Mouse (Mus musculus): ENCODE measurements at regions not wholly inside any gene's neighbourhood (a gene's known extent, or its start where the extent isn't known, plus 50 kb on each side); places are given as distances from the start of the nearest gene placed in this dataset.
"Not testable (repeated sequence)": the region's sequence is repeated elsewhere in the genome, so short reads cannot be mapped to it uniquely, and the experiment has no call there.

DNA sequence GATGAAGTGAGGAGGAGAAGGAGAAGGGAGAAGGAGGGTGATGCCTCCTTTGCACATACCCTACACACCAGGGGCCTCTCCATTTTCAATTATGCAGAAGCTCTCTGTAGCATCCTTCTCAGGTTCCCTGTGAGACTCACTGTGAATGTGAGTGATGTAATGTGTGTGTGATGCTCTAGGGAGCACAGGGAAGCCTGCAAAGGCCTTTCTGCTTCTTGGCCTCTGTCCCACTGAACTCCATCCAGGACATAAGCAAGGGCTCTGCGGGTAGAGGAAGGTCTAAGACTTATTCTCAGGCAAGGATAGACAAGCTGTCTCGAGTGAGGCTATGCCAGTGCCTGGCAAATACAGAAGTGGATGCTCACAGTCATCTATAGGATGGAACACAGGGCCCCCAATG lies 73.0 kb upstream of the Slc1a3 start:
- H3K4me3 ChIP-seq (replicated peaks) = no peak overlapping the region

DNA sequence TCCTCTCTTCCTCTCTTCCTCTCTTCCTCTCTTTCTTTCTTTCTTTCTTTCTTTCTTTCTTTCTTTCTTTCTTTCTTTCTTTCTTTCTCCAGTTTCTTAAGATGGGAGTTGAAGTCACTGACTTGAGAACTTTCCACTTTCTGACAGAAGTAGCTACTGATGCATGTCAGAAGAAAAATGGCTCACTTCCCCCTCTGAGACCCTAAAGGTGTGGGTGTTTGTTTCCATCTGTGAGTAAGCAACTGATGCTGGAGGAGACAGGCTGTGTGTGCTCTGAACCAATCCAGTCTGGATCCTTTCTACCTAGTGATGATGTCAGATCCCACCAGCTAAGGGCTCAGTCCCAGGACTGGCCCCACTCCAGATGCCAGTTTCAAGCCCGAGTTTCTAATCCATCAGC lies 72.5 kb upstream of the Slc1a3 start:
- H3K4me1 ChIP-seq = no peaks in the 10 kb centered on the region
- no peaks in the 10 kb centered on the region for H3K27me3 ChIP-seq (replicated peaks)
- no peak overlapping the region for H3K27ac ChIP-seq
- no peak overlapping the region for H3K4me2 ChIP-seq
- H3K9me3 ChIP-seq = no peaks in the 10 kb centered on the region
- ATAC-seq (ENCODE audit: insufficient read depth, low FRiP score, low read depth) = no peak
- no peak overlapping the region for H3K9ac ChIP-seq
- no peaks in the 10 kb centered on the region for H3K36me3 ChIP-seq
- 52% methylated on average over 1 of the region's 1 CpGs for WGBS
- no peak overlapping the region for H3K4me3 ChIP-seq (replicated peaks)

More for the DNA sequence above, 73.0 kb upstream of the Slc1a3 start:
- Histone ChIP-seq H3K36me3 (no peaks in the 10 kb centered on the region), H3K4me2 (no peak overlapping the region), H3K4me1 (no peaks in the 10 kb centered on the region), H3K27me3 (replicated peaks) (no peaks in the 10 kb centered on the region), H3K9ac (no peak overlapping the region), H3K9me3 (no peaks in the 10 kb centered on the region), H3K27ac (no peak overlapping the region)
- 78% methylated on average over 2 of the region's 2 CpGs for WGBS
- no peak for ATAC-seq (ENCODE audit: insufficient read depth, low FRiP score, low read depth)

GRCm38 (mm10) chr15:8782131-8782507 lies 71.6 kb upstream of the Slc1a3 start:
- Histone ChIP-seq H3K27ac (no peak overlapping the region), H3K9me3 (no peaks in the 10 kb centered on the region), H3K4me3 (replicated peaks) (no peak overlapping the region), H3K4me1 (no peaks in the 10 kb centered on the region), H3K27me3 (replicated peaks) (no peaks in the 10 kb centered on the region), H3K4me2 (no peak overlapping the region), H3K9ac (no peak overlapping the region), H3K36me3 (no peaks in the 10 kb centered on the region)
- 74% methylated on average over 10 of the region's 10 CpGs for WGBS
- no peak for ATAC-seq (ENCODE audit: insufficient read depth, low FRiP score, low read depth)

- Histone ChIP-seq H3K36me3 (no peaks in the 10 kb centered on the region), H3K4me2 (no peak overlapping the region), H3K4me1 (no peaks in the 10 kb centered on the region), H3K27ac (no peak overlapping the region), H3K9me3 (no peaks in the 10 kb centered on the region), H3K27me3 (replicated peaks) (no peaks in the 10 kb centered on the region), H3K4me3 (replicated peaks) (no peak overlapping the region), H3K9ac (no peak overlapping the region)
- WGBS = 86% methylated on average over 28 of the region's 28 CpGs
- no peak for ATAC-seq (ENCODE audit: insufficient read depth, low FRiP score, low read depth)
Observed at GRCm38 (mm10) chr15:8781159-8782130, 70.9 kb upstream of the Slc1a3 start.

GRCm38 (mm10) chr15:8780371-8780866 lies 69.9 kb upstream of the Slc1a3 start:
- no peaks in the 10 kb centered on the region for H3K9me3 ChIP-seq
- no peaks in the 10 kb centered on the region for H3K27me3 ChIP-seq (replicated peaks)
- no peak overlapping the region for H3K27ac ChIP-seq
- H3K4me2 ChIP-seq = no peak overlapping the region
- 44% methylated on average over 5 of the region's 5 CpGs for WGBS
- H3K9ac ChIP-seq = no peak overlapping the region
- H3K4me3 ChIP-seq (replicated peaks) = no peak overlapping the region
- no peak for ATAC-seq (ENCODE audit: insufficient read depth, low FRiP score, low read depth)
- H3K4me1 ChIP-seq = no peaks in the 10 kb centered on the region
- H3K36me3 ChIP-seq = no peaks in the 10 kb centered on the region

GRCm38 (mm10) chr15:8767624-8768571 lies 57.3 kb upstream of the Slc1a3 start:
- Histone ChIP-seq H3K9ac (no peak overlapping the region), H3K27me3 (replicated peaks) (no peaks in the 10 kb centered on the region), H3K4me1 (no peaks in the 10 kb centered on the region), H3K4me3 (replicated peaks) (no peak overlapping the region), H3K27ac (no peak overlapping the region), H3K9me3 (no peaks in the 10 kb centered on the region), H3K4me2 (no peak overlapping the region), H3K36me3 (no peaks in the 10 kb centered on the region)
- ATAC-seq (ENCODE audit: insufficient read depth, low FRiP score, low read depth) = no peak
- 81% methylated on average over 16 of the region's 16 CpGs for WGBS

DNA sequence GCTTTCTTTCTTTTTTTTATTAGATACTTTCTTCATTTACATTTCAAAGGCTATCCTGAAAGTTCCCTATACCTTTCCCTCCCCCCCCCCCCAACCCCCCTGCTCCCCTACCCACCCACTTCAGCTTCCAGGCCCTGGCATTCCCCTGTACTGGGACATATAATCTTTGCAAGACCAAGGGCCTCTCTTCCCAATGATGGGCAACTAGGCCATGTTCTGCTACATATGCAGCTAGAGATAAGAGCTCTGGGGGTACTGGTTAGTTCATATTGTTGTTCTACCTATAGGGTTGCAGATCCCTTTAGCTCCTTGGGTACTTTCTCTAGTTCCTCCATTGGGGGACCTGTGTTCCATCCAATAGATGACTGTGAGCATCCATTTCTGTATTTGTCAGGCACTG lies 55.6 kb upstream of the Slc1a3 start:
- not testable (repeated sequence) for H3K9ac ChIP-seq; H3K4me3 ChIP-seq (replicated peaks); H3K4me2 ChIP-seq; ATAC-seq (ENCODE audit: insufficient read depth, low FRiP score, low read depth); H3K27ac ChIP-seq; H3K36me3 ChIP-seq; H3K9me3 ChIP-seq; H3K27me3 ChIP-seq (replicated peaks); H3K4me1 ChIP-seq

DNA sequence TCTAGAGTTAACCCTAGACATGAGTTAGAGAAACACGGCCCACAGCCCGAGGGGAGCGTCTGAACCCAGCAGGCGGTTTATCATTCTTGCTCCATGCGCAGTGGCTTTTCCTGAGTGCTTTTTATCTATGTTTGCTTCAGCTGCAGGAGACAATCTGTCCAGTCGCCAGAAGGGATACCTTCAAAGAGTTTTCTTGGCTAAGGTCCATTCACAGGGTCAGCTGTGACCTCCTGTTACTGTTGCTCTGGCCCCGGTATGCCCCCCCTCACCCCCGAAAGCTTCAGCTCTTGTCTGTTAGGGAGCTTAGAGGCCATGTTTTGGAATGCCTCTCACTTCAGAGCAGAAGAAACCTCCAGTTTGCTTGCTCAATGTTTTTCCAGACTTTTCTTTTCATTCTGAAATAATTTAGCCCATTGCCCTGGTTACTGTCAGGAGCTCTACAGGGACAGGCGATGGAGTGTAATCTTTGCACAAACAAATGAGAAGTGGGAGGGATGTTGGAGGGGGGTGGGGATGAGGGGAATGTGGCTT lies 51.2 kb upstream of the Slc1a3 start:
- H3K9me3 ChIP-seq = no peaks in the 10 kb centered on the region
- H3K4me1 ChIP-seq = 0 out of 2 replicates have a peak, but pooled peaks cover 4% of the 10 kb centered on the region
- peak; percentile 79; the same call in 1 of the 2 replicates for ATAC-seq (ENCODE audit: insufficient read depth, low FRiP score, low read depth)
- H3K36me3 ChIP-seq = no peaks in the 10 kb centered on the region
- H3K27me3 ChIP-seq (replicated peaks) = no peaks in the 10 kb centered on the region
- WGBS = 11% methylated on average over 9 of the region's 9 CpGs
- peak overlapping the region; percentile 7; the same call in 1 of the 2 replicates for H3K27ac ChIP-seq
- peak overlapping the region; percentile 29; the same call in 1 of the 2 replicates for H3K4me2 ChIP-seq
- H3K4me3 ChIP-seq (replicated peaks) = no peak overlapping the region
- no peak overlapping the region for H3K9ac ChIP-seq

DNA sequence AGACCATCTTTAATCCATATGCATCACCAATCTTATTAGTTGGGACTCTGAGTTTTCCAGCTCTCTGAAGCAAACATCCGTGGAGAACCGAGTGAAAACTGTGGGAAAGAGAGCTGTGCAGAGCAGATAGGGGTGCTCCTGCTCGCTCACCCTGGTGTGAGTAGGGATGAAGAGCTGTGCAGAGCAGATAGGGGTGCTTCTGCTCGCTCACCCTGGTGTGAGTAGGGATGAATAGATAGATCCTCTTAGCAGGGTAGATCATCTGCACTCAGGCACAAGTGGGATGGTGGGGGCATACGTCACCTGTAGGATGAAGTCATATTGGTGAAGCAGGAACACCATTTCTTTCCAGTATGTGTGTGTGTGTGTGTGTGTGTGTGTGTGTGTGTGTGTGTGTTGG lies 50.6 kb upstream of the Slc1a3 start:
- no peak overlapping the region for H3K4me2 ChIP-seq
- ATAC-seq (ENCODE audit: insufficient read depth, low FRiP score, low read depth) = peak; percentile 84
- H3K4me1 ChIP-seq = 0 out of 2 replicates have a peak, but pooled peaks cover 4% of the 10 kb centered on the region
- 72% methylated on average over 5 of the region's 5 CpGs for WGBS
- no peaks in the 10 kb centered on the region for H3K27me3 ChIP-seq (replicated peaks)
- no peak overlapping the region for H3K27ac ChIP-seq
- no peak overlapping the region for H3K4me3 ChIP-seq (replicated peaks)
- no peak overlapping the region for H3K9ac ChIP-seq
- H3K36me3 ChIP-seq = no peaks in the 10 kb centered on the region
- H3K9me3 ChIP-seq = no peaks in the 10 kb centered on the region

Measured in stomach, embryonic 15.5 days (tissue).